Mouse (Mus musculus): ENCODE data around the gene Mfap1b.
A peak's percentile ranks its signal among the peaks of the same experiment; 100 is the strongest.

Gene Mfap1b

GRCm38 (mm10) chr2:121425890-121426289 lies 48.0 kb downstream of the Mfap1b start:
- Histone ChIP-seq H3K27me3 (ENCODE audit: control insufficient read depth, insufficient read depth, low read length, poor library complexity, severe bottlenecking) (no peaks in the 10 kb centered on the region), H3K36me3 (ENCODE audit: control insufficient read depth, insufficient read depth, low read length, poor library complexity, severe bottlenecking) (peaks cover 13% of the 10 kb centered on the region)
- no peak for DNase-seq (ENCODE audit: low read depth, low spot score)

- Histone ChIP-seq H3K27me3 (ENCODE audit: control insufficient read depth, insufficient read depth, low read length, poor library complexity, severe bottlenecking) (no peaks in the 10 kb centered on the region), H3K36me3 (ENCODE audit: control insufficient read depth, insufficient read depth, low read length, poor library complexity, severe bottlenecking) (peaks cover 6% of the 10 kb centered on the region; the same call in 1 of the 2 replicates)
- no peak for DNase-seq (ENCODE audit: low read depth, low spot score)
Observed at GRCm38 (mm10) chr2:121423166-121423565, 50.7 kb downstream of the Mfap1b start.

GRCm38 (mm10) chr2:121418476-121418875 lies 55.4 kb downstream of the Mfap1b start:
- peaks cover 6% of the 10 kb centered on the region; the same call in 1 of the 2 replicates for H3K36me3 ChIP-seq (ENCODE audit: control insufficient read depth, insufficient read depth, low read length, poor library complexity, severe bottlenecking)
- H3K27me3 ChIP-seq (ENCODE audit: control insufficient read depth, insufficient read depth, low read length, poor library complexity, severe bottlenecking): no peaks in the 10 kb centered on the region
- DNase-seq (ENCODE audit: low read depth, low spot score): no peak

- 0 out of 2 replicates have a peak, but pooled peaks cover 4% of the 10 kb centered on the region for H3K36me3 ChIP-seq (ENCODE audit: control insufficient read depth, insufficient read depth, low read length, poor library complexity, severe bottlenecking)
- no peaks in the 10 kb centered on the region for H3K27me3 ChIP-seq (ENCODE audit: control insufficient read depth, insufficient read depth, low read length, poor library complexity, severe bottlenecking)
- DNase-seq (ENCODE audit: low read depth, low spot score): no peak
Observed at GRCm38 (mm10) chr2:121416356-121416755, 57.5 kb downstream of the Mfap1b start.

GRCm38 (mm10) chr2:121415591-121415990 lies 58.3 kb downstream of the Mfap1b start:
- 0 out of 2 replicates have a peak, but pooled peaks cover 4% of the 10 kb centered on the region for H3K36me3 ChIP-seq (ENCODE audit: control insufficient read depth, insufficient read depth, low read length, poor library complexity, severe bottlenecking)
- DNase-seq (ENCODE audit: low read depth, low spot score): no peak
- H3K27me3 ChIP-seq (ENCODE audit: control insufficient read depth, insufficient read depth, low read length, poor library complexity, severe bottlenecking): no peaks in the 10 kb centered on the region

GRCm38 (mm10) chr2:121415103-121415502 lies 58.8 kb downstream of the Mfap1b start:
- Histone ChIP-seq H3K36me3 (ENCODE audit: control insufficient read depth, insufficient read depth, low read length, poor library complexity, severe bottlenecking) (0 out of 2 replicates have a peak, but pooled peaks cover 4% of the 10 kb centered on the region), H3K27me3 (ENCODE audit: control insufficient read depth, insufficient read depth, low read length, poor library complexity, severe bottlenecking) (no peaks in the 10 kb centered on the region)
- DNase-seq (ENCODE audit: low read depth, low spot score): no peak

- DNase-seq (ENCODE audit: low read depth, low spot score): peak; percentile 57
- H3K27me3 ChIP-seq (ENCODE audit: control insufficient read depth, insufficient read depth, low read length, poor library complexity, severe bottlenecking): no peaks in the 10 kb centered on the region
- 0 out of 2 replicates have a peak, but pooled peaks cover 4% of the 10 kb centered on the region for H3K36me3 ChIP-seq (ENCODE audit: control insufficient read depth, insufficient read depth, low read length, poor library complexity, severe bottlenecking)
Observed at GRCm38 (mm10) chr2:121414139-121414685, 59.7 kb downstream of the Mfap1b start.

GRCm38 (mm10) chr2:121413387-121414042 lies 60.4 kb downstream of the Mfap1b start, which contains the start of the genes Pdia3 and Catsper2:
Gene Pdia3 (plus strand): TSS chr2:121413775.
Gene Catsper2 (minus strand): TSS chr2:121413792.
- peak; percentile 93 for DNase-seq (ENCODE audit: low read depth, low spot score)
- Histone ChIP-seq H3K36me3 (ENCODE audit: control insufficient read depth, insufficient read depth, low read length, poor library complexity, severe bottlenecking) (0 out of 2 replicates have a peak, but pooled peaks cover 2% of the 10 kb centered on the region), H3K27me3 (ENCODE audit: control insufficient read depth, insufficient read depth, low read length, poor library complexity, severe bottlenecking) (no peaks in the 10 kb centered on the region)

GRCm38 (mm10) chr2:121412843-121413386 lies 61.0 kb downstream of the Mfap1b start:
- H3K27me3 ChIP-seq (ENCODE audit: control insufficient read depth, insufficient read depth, low read length, poor library complexity, severe bottlenecking): no peaks in the 10 kb centered on the region
- DNase-seq (ENCODE audit: low read depth, low spot score): no peak
- H3K36me3 ChIP-seq (ENCODE audit: control insufficient read depth, insufficient read depth, low read length, poor library complexity, severe bottlenecking): 0 out of 2 replicates have a peak, but pooled peaks cover 2% of the 10 kb centered on the region

All from splenic B cell, adult 2 months (primary cell).